Mouse (Mus musculus) ES-Bruce4 (cell line): ENCODE measurements at regions not wholly inside any gene's neighbourhood (a gene's known extent, or its start where the extent isn't known, plus 50 kb on each side); places are given as distances from the start of the nearest gene placed in this dataset.

Experiments
- H3K27ac ChIP-seq: 2 replicates; pipeline ENCODE4 v1.5.1; 2012; ENCODE audit warnings: low read length, inconsistent platforms; ENCODE audit not compliant: insufficient read depth
- H3K27me3 ChIP-seq: 2 replicates; pipeline ENCODE4 v1.6.1; 2012; ENCODE audit warnings: mild to moderate bottlenecking, low read length, inconsistent platforms; ENCODE audit not compliant: control insufficient read depth, poor library complexity, insufficient read depth, severe bottlenecking
- H3K36me3 ChIP-seq: 2 replicates; pipeline ENCODE4 v1.6.1; 2012; ENCODE audit warnings: inconsistent platforms, mild to moderate bottlenecking, low read length, moderate library complexity; ENCODE audit not compliant: control insufficient read depth, poor library complexity, insufficient read depth, severe bottlenecking
- H3K4me1 ChIP-seq: one replicate; pipeline ENCODE4 v1.8.1; 2011; ENCODE audit warnings: low read length; ENCODE audit not compliant: control insufficient read depth, insufficient read depth
- H3K4me3 ChIP-seq: 2 replicates; pipeline ENCODE4 v1.5.1; 2011; ENCODE audit warnings: low read depth, mild to moderate bottlenecking, low read length
- H3K9ac ChIP-seq: 2 replicates; pipeline ENCODE4 v1.6.1; 2012; ENCODE audit warnings: low read depth, mild to moderate bottlenecking, inconsistent platforms; ENCODE audit not compliant: poor library complexity, severe bottlenecking
- H3K9me3 ChIP-seq: replicated peaks from 2 replicates; pipeline ENCODE4 v1.6.1; 2012; ENCODE audit warnings: mild to moderate bottlenecking, low read length, inconsistent platforms; ENCODE audit not compliant: control insufficient read depth, poor library complexity, insufficient read depth, severe bottlenecking
- CTCF ChIP-seq: IDR thresholded peaks from one replicate; pipeline ENCODE4 v1.8.1; 2011; ENCODE audit warnings: low read depth, low read length
- EP300 ChIP-seq: IDR thresholded peaks from 2 replicates; pipeline ENCODE4 v1.6.1; 2011; ENCODE audit warnings: low read depth, low read length; ENCODE audit not compliant: insufficient read depth
- POLR2A ChIP-seq: IDR thresholded peaks from one replicate; pipeline ENCODE4 v1.8.1; 2011; ENCODE audit warnings: low read length; ENCODE audit not compliant: insufficient read depth

DNA sequence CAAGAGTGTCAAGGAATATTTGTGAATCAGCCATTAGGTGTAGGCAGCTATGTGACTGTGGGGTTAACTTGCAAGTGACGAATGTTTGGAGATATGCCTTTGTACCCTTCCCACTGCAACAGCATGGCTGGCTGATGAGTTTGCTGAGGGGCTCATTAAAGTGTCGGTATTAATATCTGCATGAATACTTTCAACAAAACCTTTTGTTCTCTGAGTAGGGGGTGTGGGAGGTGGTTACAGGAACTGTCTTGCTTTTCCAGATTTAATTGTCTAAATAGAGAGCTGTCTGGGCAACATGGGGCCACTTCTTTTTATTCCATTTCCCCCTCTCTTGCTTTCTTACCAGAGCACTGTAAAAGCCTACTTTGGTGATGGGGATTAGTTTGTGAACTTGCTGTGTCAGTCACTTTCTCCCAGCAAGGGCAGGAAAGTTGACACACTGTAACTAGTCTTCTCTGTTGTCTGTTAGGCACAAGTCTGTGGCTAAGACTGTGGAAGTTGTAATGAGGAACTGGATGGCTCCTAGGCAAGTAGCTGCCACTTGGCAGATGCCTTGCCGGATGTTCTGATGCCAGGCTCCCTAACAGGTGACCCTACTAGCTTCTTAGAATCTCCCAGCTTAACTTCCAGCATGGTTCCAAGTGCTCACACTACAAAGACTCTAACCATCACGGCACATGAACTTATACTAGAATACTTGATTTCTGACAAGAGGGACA is 208.7 kb upstream of the Fggy start:
- Histone ChIP-seq H3K4me3 (no peak overlapping the region), H3K9me3 (no peaks in the 10 kb centered on the region), H3K27me3 (no peaks in the 10 kb centered on the region), H3K36me3 (no peaks in the 10 kb centered on the region), H3K4me1 (no peaks in the 10 kb centered on the region), H3K9ac (no peak overlapping the region), H3K27ac (no peak overlapping the region)
- TF ChIP-seq CTCF (no peak), EP300 (no peak), POLR2A (no peak)

- H3K9ac ChIP-seq, result no peak overlapping the region
- H3K9me3 ChIP-seq, result no peaks in the 10 kb centered on the region
- no peaks in the 10 kb centered on the region for H3K27me3 ChIP-seq
- TF ChIP-seq CTCF (no peak), EP300 (no peak), POLR2A (no peak)
- no peak overlapping the region for H3K27ac ChIP-seq
- H3K4me1 ChIP-seq, result no peaks in the 10 kb centered on the region
- no peaks in the 10 kb centered on the region for H3K36me3 ChIP-seq
- no peak overlapping the region for H3K4me3 ChIP-seq
Measured at GRCm38 (mm10) chr4:95353894-95354319, 203.4 kb upstream of the Fggy start.

GRCm38 (mm10) chr4:95358674-95359073 is 198.6 kb upstream of the Fggy start:
- H3K36me3 ChIP-seq, result no peaks in the 10 kb centered on the region

GRCm38 (mm10) chr4:95360336-95360967 is 196.9 kb upstream of the Fggy start:
- Histone ChIP-seq H3K9ac (no peak overlapping the region), H3K9me3 (no peaks in the 10 kb centered on the region), H3K27ac (no peak overlapping the region), H3K4me3 (no peak overlapping the region), H3K27me3 (no peaks in the 10 kb centered on the region), H3K36me3 (no peaks in the 10 kb centered on the region), H3K4me1 (no peaks in the 10 kb centered on the region)
- no peak for TF ChIP-seq POLR2A
- TF ChIP-seq EP300, result no peak
- TF ChIP-seq CTCF, result no peak

More at GRCm38 (mm10) chr4:95358674-95359073, 198.6 kb upstream of the Fggy start:
- H3K27ac ChIP-seq, result no peak overlapping the region
- H3K9ac ChIP-seq, result no peak overlapping the region
- no peak overlapping the region for H3K4me3 ChIP-seq
- TF ChIP-seq CTCF (no peak), EP300 (no peak), POLR2A (no peak)
- no peaks in the 10 kb centered on the region for H3K4me1 ChIP-seq
- H3K27me3 ChIP-seq, result no peaks in the 10 kb centered on the region
- no peaks in the 10 kb centered on the region for H3K9me3 ChIP-seq

GRCm38 (mm10) chr4:95364376-95365082 is 192.8 kb upstream of the Fggy start:
- Histone ChIP-seq H3K36me3 (no peaks in the 10 kb centered on the region), H3K27ac (no peak overlapping the region), H3K4me3 (no peak overlapping the region), H3K27me3 (no peaks in the 10 kb centered on the region), H3K4me1 (no peaks in the 10 kb centered on the region), H3K9ac (no peak overlapping the region), H3K9me3 (no peaks in the 10 kb centered on the region)
- no peak for TF ChIP-seq CTCF
- no peak for TF ChIP-seq EP300
- TF ChIP-seq POLR2A, result no peak

GRCm38 (mm10) chr4:95376386-95376785 is 180.9 kb upstream of the Fggy start:
- Histone ChIP-seq H3K9ac (no peak overlapping the region), H3K4me3 (no peak overlapping the region), H3K27me3 (no peaks in the 10 kb centered on the region), H3K9me3 (no peaks in the 10 kb centered on the region), H3K36me3 (no peaks in the 10 kb centered on the region), H3K4me1 (peaks cover 3% of the 10 kb centered on the region), H3K27ac (no peak overlapping the region)
- TF ChIP-seq CTCF (no peak), EP300 (no peak), POLR2A (no peak)
